Mouse (Mus musculus): ENCODE results near the gene Olfr108. TPM values are rescaled to one million over a fixed set of nuclear protein-coding genes. Genes with fewer than 3 reads are reported as not detected.

Gene Olfr108
- not detected for polyA plus RNA-seq (2012; fragmentation: generic; extraction: Trizol)
- long read RNA-seq, experiment 1, result 0 reads
- long read RNA-seq, experiment 2, result 0 reads

DNA sequence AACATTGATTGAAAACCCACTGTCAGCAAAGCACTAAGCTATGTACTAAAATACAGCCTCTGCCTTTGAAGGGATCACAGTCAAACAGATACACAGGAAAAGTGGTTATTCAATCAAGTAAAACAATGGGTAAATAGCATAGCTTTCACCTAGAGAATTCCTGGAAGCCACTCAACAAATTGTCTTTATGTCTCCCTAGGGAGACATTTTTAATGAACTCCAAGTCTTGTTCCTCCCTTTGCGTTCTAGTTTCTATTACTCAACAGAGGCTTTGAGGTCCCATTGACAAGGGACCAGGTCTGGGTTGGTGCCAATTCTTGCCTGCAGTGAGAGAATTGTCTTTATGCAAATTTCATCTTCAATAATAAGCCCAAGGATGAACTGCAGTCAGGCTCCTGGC is at the start of gene Olfr108:
Olfr108 (plus strand) TSS at position 301 of the 400 bp plus-strand sequence.
- no peak within 1 kb of the TSS for H3K4me3 ChIP-seq (ENCODE audit: insufficient read depth, poor library complexity, severe bottlenecking)
- H3K79me3 ChIP-seq (ENCODE audit: low read depth), result no peaks in the 10 kb centered on the region
- no peaks in the 10 kb centered on the region for H3K79me2 ChIP-seq (ENCODE audit: control insufficient read depth, insufficient read depth)
- TF ChIP-seq FOSL1 (IDR thresholded peaks at IDR 0.05; ENCODE audit: insufficient read depth, low read length, poor library complexity, severe bottlenecking) (no peak), MYOG (IDR thresholded peaks at IDR 0.05; ENCODE audit: control insufficient read depth, extremely low read depth, insufficient read length) (no peak), MYOD1 (IDR thresholded peaks at IDR 0.05; ENCODE audit: control insufficient read depth, insufficient read length, low read depth) (no peak), CEBPB (IDR thresholded peaks at IDR 0.05; ENCODE audit: low read depth) (no peak), USF1 (IDR thresholded peaks at IDR 0.05; ENCODE audit: low read depth) (no peak), MAX (IDR thresholded peaks at IDR 0.05) (no peak), CTCF (IDR thresholded peaks at IDR 0.05; ENCODE audit: control insufficient read depth, insufficient read depth, insufficient read length) (no peak)
- no peak within 1 kb of the TSS for H3ac ChIP-seq (ENCODE audit: control insufficient read depth, insufficient read length, low read depth)
- H3K36me3 ChIP-seq (ENCODE audit: control insufficient read depth, insufficient read depth), result no peaks in the 10 kb centered on the region
- no peaks in the 10 kb centered on the region for H3K27me3 ChIP-seq (ENCODE audit: control insufficient read depth, insufficient read depth, insufficient read length)

DNA sequence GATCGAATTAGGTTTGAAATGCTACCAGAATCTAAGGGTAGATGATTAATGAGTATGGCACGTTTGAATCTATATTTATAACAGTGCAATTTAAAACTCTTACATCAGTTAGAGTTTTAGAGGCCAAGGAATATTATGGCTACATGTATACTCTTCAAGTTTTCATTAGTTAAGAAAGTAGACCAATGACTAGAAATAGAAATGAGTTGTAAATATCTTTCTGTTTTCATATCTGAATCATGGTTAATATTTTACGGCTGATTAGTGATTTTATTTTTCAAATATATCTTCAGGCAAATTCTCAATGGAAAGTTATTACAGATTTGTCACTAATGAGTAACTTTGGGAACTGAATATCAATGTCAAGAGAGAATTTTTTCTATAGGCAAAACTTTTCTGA is 46.4 kb upstream of the Olfr108 start, which contains the start of gene Olfr107:
Olfr107 (plus strand) TSS at position 301 of the 400 bp plus-strand sequence.
- no peak for TF ChIP-seq CTCF (IDR thresholded peaks at IDR 0.05; ENCODE audit: control insufficient read depth, insufficient read depth, insufficient read length)
- no peak for TF ChIP-seq CEBPB (IDR thresholded peaks at IDR 0.05; ENCODE audit: low read depth)
- TF ChIP-seq MAX (IDR thresholded peaks at IDR 0.05), result no peak
- TF ChIP-seq USF1 (IDR thresholded peaks at IDR 0.05; ENCODE audit: low read depth), result no peak
- TF ChIP-seq FOSL1 (IDR thresholded peaks at IDR 0.05; ENCODE audit: insufficient read depth, low read length, poor library complexity, severe bottlenecking), result no peak
- TF ChIP-seq MYOD1 (IDR thresholded peaks at IDR 0.05; ENCODE audit: control insufficient read depth, insufficient read length, low read depth), result no peak
- TF ChIP-seq MYOG (IDR thresholded peaks at IDR 0.05; ENCODE audit: control insufficient read depth, extremely low read depth, insufficient read length), result no peak
- no peaks in the 10 kb centered on the region for H3K79me3 ChIP-seq (ENCODE audit: low read depth)
- H3K4me3 ChIP-seq (ENCODE audit: insufficient read depth, poor library complexity, severe bottlenecking), result no peak within 1 kb of the TSS
- no peaks in the 10 kb centered on the region for H3K27me3 ChIP-seq (ENCODE audit: control insufficient read depth, insufficient read depth, insufficient read length)
- H3ac ChIP-seq (ENCODE audit: control insufficient read depth, insufficient read length, low read depth), result no peak within 1 kb of the TSS
- no peaks in the 10 kb centered on the region for H3K79me2 ChIP-seq (ENCODE audit: control insufficient read depth, insufficient read depth)
- no peaks in the 10 kb centered on the region for H3K36me3 ChIP-seq (ENCODE audit: control insufficient read depth, insufficient read depth)

DNA sequence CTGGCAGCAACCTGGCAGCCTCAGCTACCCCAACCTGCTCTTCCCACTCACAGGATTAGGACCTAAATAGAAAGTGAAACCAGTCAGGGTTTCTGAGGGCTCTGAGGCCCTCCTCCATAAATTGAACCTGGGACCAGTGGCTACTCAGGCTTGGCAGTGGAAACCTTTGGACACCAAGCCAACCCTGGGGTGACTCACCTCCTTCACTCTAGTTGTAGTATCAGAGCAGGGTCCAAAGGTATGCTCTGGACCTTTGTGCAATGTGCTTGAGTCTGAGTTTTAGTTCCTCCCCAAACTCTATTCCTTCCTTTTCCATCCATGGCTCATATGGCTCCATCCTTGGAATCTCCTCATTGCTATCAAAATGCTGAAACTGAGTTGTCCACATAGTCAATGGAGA is 31.9 kb upstream of the Olfr108 start:
- H3K4me3 ChIP-seq (ENCODE audit: insufficient read depth, poor library complexity, severe bottlenecking), result no peak overlapping the region
- no peaks in the 10 kb centered on the region for H3K79me2 ChIP-seq (ENCODE audit: control insufficient read depth, insufficient read depth)
- TF ChIP-seq FOSL1 (IDR thresholded peaks at IDR 0.05; ENCODE audit: insufficient read depth, low read length, poor library complexity, severe bottlenecking) (no peak), MAX (IDR thresholded peaks at IDR 0.05) (no peak), CEBPB (IDR thresholded peaks at IDR 0.05; ENCODE audit: low read depth) (no peak), USF1 (IDR thresholded peaks at IDR 0.05; ENCODE audit: low read depth) (no peak), MYOG (IDR thresholded peaks at IDR 0.05; ENCODE audit: control insufficient read depth, extremely low read depth, insufficient read length) (no peak), MYOD1 (IDR thresholded peaks at IDR 0.05; ENCODE audit: control insufficient read depth, insufficient read length, low read depth) (no peak), CTCF (IDR thresholded peaks at IDR 0.05; ENCODE audit: control insufficient read depth, insufficient read depth, insufficient read length) (no peak)
- H3K27me3 ChIP-seq (ENCODE audit: control insufficient read depth, insufficient read depth, insufficient read length), result no peaks in the 10 kb centered on the region
- no peaks in the 10 kb centered on the region for H3K79me3 ChIP-seq (ENCODE audit: low read depth)
- no peaks in the 10 kb centered on the region for H3K36me3 ChIP-seq (ENCODE audit: control insufficient read depth, insufficient read depth)
- no peak overlapping the region for H3ac ChIP-seq (ENCODE audit: control insufficient read depth, insufficient read length, low read depth)

DNA sequence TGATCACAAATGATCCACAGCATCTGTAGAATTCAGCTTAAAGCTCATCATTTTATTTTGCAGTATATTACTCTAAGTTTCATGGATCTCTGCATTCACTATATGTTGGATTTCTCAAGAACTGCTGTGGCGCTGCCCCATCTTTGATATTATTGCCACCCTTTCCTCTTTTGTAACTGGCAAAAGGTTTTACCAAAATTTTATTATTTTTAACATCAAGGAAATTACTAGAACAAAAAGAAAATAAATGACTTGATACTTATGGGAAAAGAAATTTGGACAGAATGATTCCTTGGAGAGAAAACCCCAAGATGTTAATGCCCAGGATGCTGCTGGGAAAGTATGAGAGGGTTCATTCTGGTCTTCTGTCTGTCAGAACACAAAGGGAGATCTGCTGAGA is 13.3 kb downstream of the Olfr108 start, which contains the start of gene Olfr109:
Olfr109 (plus strand) TSS at position 301 of the 400 bp plus-strand sequence.
- Histone ChIP-seq H3K79me3 (ENCODE audit: low read depth) (no peaks in the 10 kb centered on the region), H3ac (ENCODE audit: control insufficient read depth, insufficient read length, low read depth) (no peak within 1 kb of the TSS), H3K27me3 (ENCODE audit: control insufficient read depth, insufficient read depth, insufficient read length) (no peaks in the 10 kb centered on the region), H3K36me3 (ENCODE audit: control insufficient read depth, insufficient read depth) (no peaks in the 10 kb centered on the region), H3K4me3 (ENCODE audit: insufficient read depth, poor library complexity, severe bottlenecking) (no peak within 1 kb of the TSS), H3K79me2 (ENCODE audit: control insufficient read depth, insufficient read depth) (no peaks in the 10 kb centered on the region)
- TF ChIP-seq CEBPB (IDR thresholded peaks at IDR 0.05; ENCODE audit: low read depth), result no peak
- no peak for TF ChIP-seq MYOD1 (IDR thresholded peaks at IDR 0.05; ENCODE audit: control insufficient read depth, insufficient read length, low read depth)
- no peak for TF ChIP-seq MYOG (IDR thresholded peaks at IDR 0.05; ENCODE audit: control insufficient read depth, extremely low read depth, insufficient read length)
- TF ChIP-seq USF1 (IDR thresholded peaks at IDR 0.05; ENCODE audit: low read depth), result no peak
- TF ChIP-seq CTCF (IDR thresholded peaks at IDR 0.05; ENCODE audit: control insufficient read depth, insufficient read depth, insufficient read length), result no peak
- no peak for TF ChIP-seq MAX (IDR thresholded peaks at IDR 0.05)
- no peak for TF ChIP-seq FOSL1 (IDR thresholded peaks at IDR 0.05; ENCODE audit: insufficient read depth, low read length, poor library complexity, severe bottlenecking)

DNA sequence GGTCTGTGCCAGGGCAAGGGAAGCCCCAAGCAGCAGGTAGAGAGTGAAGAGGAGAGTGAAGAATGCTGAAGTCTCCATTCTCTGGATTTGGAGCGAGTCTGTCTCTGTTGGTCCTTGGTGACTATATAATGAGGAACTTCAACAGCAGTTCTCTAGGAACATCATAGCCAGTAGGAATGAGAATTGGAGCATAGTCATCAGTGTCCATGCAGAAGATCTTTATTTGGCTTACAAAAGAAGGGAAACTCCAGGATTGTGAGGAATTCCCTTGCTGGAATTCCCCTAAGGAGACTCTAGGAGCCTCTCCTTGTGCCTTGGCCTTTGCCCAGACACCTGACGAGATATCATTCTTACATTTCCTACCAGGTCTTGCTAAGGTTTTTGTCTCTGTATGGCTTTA is 38.2 kb downstream of the Olfr108 start, which contains the start of gene H2-M2:
H2-M2 (minus strand) TSS at position 101 of the 400 bp plus-strand sequence.
- H3K4me3 ChIP-seq (ENCODE audit: insufficient read depth, poor library complexity, severe bottlenecking), result no peak within 1 kb of the TSS

More for the DNA sequence above, 38.2 kb downstream of the Olfr108 start, which contains the start of gene H2-M2:
- H3K36me3 ChIP-seq (ENCODE audit: control insufficient read depth, insufficient read depth), result no peaks in the 10 kb centered on the region
- no peaks in the 10 kb centered on the region for H3K79me2 ChIP-seq (ENCODE audit: control insufficient read depth, insufficient read depth)
- no peak within 1 kb of the TSS for H3ac ChIP-seq (ENCODE audit: control insufficient read depth, insufficient read length, low read depth)
- TF ChIP-seq FOSL1 (IDR thresholded peaks at IDR 0.05; ENCODE audit: insufficient read depth, low read length, poor library complexity, severe bottlenecking), result no peak
- TF ChIP-seq MYOG (IDR thresholded peaks at IDR 0.05; ENCODE audit: control insufficient read depth, extremely low read depth, insufficient read length), result no peak
- no peak for TF ChIP-seq CEBPB (IDR thresholded peaks at IDR 0.05; ENCODE audit: low read depth)
- TF ChIP-seq USF1 (IDR thresholded peaks at IDR 0.05; ENCODE audit: low read depth), result no peak
- no peak for TF ChIP-seq MYOD1 (IDR thresholded peaks at IDR 0.05; ENCODE audit: control insufficient read depth, insufficient read length, low read depth)
- TF ChIP-seq MAX (IDR thresholded peaks at IDR 0.05), result no peak
- no peak for TF ChIP-seq CTCF (IDR thresholded peaks at IDR 0.05; ENCODE audit: control insufficient read depth, insufficient read depth, insufficient read length)
- H3K79me3 ChIP-seq (ENCODE audit: low read depth), result no peaks in the 10 kb centered on the region
- no peaks in the 10 kb centered on the region for H3K27me3 ChIP-seq (ENCODE audit: control insufficient read depth, insufficient read depth, insufficient read length)

All from C2C12 (cell line).